Mouse (Mus musculus) adipocyte (in vitro differentiated cells): ENCODE data around the gene Nrtn.

Experiments
- DNase-seq: peaks from one replicate; pipeline ENCODE4 v3.0.0-alpha.2; 2016; ENCODE audit warnings: low spot score

Gene Nrtn

DNA sequence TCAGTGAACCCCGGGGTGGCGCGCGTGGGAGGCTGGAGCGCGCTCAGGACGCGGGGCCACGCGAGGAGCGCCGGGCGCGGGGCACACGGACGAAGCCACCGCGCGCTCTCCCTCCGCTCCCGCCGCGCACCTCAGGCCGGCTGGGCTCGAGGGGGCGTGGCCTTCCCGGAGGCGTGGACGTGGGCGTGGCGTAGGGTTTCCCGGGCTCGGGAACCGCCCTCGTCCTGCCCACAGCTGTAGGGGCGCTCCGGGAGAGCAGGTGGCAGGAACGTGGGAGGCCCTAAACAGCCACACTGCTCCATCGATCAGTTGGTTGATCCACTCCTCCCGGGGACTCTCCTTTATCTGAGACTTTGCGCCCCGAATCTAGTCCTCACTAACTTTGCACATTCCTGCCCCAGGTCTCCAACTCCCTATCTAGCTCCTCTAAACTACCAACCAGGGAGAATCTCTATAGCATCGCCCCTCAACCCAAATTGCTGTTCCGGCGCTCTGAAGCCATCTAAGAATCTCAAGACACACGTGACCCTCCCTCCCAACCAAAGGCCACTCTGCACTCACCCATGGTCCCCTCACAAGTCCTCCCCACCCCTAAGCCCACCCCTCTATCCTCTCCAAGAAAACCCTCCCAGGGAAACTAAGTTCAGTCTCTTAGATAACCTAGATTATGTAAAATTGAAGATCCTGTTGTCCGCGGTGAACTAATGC, at the start of gene Nrtn:
Nrtn (minus strand) TSS at position 115 of the 708 bp plus-strand sequence.
- DNase-seq, result no peak

DNA sequence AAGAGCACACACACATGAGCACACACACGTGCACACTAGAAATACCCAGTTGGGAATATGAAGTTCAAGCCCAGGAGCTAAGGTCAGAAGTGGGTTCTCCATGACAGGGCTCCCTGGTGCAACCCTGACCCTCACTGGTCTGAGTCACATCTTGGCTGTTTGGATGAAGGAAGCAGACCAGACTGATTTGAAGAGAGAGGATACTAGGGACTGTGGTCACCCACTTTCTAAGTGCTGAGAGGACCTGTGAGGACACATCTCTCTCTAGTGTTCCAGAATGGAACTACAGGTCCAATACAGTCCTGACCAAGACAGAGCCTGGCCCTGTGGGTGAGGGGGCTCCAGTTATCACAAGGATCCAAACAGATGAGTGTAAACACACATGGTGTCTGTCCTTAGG, 48.5 kb upstream of the Nrtn start:
- DNase-seq, result no peak

DNA sequence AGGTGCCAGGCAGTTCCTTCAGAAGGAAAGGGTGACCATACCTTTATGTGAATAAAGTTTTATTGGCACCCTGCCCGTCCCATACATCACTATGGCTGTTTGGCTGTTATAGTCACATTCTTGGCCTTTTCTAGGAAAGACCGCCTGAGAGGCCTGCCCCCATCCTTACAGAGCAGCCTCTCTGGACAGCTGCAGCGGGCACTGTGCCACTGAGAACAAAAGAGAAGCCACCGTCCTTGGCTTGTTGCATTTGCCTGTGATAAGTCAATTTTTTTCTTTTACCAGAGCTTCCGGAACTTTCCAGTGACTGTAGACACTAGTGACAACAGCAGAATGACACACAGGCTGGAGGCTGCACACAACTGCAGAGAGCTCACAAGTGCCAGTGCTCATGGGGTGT, 47.6 kb upstream of the Nrtn start:
- no peak for DNase-seq

DNA sequence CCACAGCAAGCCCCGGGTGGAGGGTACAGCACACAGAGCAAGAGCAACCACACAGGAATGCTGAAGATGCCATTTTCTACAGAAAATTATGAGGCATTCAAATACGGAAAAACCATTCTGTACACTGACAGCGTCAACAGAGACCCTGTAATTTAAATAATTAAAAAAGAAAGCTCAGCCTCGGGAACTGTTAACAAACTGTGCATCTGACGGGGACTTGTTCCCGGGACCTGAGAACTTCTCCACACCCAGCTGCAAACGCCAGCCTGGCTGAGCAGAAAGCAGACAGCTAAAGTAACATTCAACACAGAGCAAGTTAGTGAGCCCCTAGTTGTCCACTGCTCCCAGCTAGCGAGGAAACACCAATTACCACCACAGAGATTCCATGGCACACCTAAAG, 44.7 kb upstream of the Nrtn start:
- DNase-seq, result no peak

DNA sequence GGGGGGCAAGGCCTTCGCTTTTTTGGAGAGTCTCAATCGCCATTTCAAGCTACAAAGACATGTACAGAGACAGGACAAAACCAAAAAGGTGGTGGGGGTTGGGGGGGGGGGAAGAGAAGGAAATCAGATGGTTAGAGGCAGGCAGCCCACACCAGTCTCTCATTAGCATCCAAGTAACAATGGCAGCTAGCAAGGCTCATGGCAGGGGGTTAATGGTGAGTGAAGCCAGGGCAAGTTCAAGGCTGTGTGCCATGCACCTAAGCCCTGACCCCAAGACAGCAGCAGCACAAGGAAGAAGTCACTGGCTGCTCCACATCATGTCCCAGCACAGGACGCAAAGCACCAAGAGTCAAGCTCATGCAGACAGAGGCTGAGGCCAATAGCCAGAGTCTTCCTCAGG, 41.9 kb upstream of the Nrtn start:
- DNase-seq, result no peak

DNA sequence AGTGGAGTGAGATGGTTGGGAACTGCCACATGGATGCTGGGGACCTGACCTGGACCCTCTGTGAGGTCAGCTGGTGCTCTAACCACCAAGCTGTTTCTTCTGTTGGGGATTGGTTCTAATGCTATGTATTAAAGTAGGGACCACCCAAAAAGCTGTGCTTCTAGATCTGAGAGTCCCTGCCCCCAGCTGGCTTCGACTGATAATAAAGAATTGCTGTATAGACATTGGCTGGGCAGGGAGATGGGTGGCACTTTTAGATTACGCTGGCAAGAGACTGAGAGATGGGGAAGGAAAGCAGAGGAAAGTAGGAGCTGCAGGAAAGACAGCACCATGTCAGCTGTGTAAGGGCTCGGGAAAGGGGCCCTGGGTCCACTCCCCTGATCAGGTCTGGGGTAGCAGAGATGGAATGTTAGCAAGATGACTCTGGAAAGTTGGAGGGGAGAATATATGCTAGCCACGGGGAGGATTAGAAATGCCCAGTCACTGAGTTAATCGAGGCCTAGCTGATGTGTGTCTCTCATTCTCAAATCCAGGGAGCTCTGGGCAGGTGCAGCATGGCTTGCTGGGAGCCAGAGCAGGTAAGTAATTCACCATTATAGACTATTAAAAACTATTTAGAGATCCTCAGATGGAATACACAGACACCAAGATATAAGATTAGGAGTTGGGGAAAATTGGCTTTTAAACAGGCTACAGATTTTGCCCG, 36.4 kb upstream of the Nrtn start:
- DNase-seq, result no peak

- DNase-seq, result no peak
These were observed 35.3 kb upstream of the Nrtn start for GRCm38 (mm10) chr17:56792588-56792987.

GRCm38 (mm10) chr17:56789286-56789685, 32.0 kb upstream of the Nrtn start:
- DNase-seq, result no peak

- DNase-seq, result no peak
These were observed 31.6 kb upstream of the Nrtn start for GRCm38 (mm10) chr17:56788886-56789285.

GRCm38 (mm10) chr17:56780291-56780978, 23.1 kb upstream of the Nrtn start:
- DNase-seq, result no peak

DNA sequence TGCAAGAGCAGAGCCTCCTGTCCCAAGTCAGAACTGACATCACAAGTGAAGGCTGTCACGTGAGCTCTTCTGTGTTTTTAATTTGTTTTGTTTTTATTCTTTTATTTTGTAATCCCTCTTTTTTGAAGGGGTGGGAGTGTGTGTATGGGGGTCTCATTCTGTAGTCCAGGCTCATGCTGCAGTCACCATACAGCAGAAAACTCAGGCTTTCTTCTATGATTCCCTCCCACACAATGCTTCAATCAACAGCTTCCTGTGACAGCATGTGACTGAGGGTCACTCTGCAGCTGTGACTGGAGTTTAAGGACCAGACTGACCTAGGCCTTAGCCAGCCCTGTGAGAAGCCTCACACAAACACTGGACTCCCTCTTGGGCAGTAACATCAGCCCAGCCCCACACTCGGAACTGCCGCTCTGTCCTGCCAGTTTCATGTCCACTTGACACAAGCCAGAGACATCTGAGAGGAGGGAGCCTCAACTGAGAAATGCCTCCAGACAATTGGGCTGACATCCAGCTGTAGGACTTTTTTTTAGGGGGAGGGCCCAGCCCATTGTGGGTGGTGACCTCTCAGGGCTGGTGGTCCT, 21.5 kb upstream of the Nrtn start:
- DNase-seq, result no peak

GRCm38 (mm10) chr17:56777568-56777967, 20.2 kb upstream of the Nrtn start:
- no peak for DNase-seq

DNA sequence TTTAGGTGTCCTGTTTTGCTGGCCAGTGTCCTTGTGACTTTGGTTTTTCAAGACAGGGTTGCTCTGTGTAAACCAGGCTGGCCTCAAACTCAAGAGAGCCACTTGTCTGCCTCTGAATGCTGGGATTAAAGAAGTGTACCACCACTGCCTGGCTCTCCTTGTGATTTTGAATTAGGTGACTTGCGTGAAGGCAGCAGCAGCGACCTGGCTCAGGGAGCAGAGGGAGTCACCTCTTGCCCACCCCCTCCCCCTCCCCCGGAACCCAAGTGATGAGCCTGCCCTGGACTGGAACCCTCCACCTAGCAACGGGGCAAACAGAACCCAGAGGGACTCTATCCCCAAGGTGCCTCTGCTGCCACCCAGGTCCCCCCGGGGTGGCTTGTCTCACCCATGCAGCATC, 12.6 kb upstream of the Nrtn start, which contains the start of gene Prr22:
Prr22 (plus strand) TSS at position 301 of the 400 bp plus-strand sequence.
- no peak for DNase-seq

DNA sequence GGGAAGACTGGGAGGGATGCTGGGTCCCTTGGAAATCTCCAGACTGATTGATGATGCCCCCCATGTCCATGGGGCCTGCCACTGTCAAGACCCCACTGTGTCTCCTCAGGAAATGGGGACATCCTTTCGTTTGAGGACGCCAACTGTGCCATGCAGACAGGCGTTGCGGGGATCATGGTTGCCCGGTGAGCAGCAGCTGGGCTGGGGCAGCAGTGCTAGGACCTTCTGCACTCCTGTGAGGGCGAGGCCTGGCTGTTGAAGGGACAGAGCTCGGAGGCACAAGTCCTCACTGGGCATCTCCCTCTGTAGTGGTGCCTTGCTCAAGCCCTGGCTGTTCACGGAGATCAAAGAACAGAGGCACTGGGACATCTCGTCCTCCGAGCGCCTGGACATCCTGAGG, 11.6 kb upstream of the Nrtn start:
- DNase-seq, result no peak

DNA sequence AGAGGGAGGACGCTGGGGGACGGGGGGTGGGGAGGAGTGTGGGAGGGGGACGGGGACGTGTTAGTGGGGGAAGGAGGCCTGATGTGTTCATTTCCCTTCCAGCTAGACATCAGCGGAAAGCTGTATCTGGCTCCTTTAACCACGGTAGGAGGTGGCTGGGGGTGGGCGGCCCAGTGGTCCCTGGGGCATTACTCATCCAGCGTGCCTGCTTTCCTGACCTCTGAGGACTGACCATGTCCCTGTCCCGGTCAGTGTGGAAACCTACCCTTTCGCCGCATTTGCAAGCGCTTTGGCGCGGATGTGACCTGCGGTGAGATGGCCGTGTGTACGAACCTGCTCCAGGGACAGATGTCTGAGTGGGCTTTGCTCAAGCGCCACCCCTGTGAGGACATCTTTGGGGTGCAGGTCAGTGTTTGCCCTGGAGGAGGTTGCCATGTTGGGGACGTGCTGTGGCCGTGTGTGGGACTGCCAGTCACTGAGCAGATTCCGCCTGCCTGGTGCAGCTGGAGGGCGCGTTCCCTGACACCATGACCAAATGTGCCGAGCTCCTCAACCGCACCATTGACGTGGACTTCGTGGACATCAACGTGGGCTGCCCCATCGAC, 10.3 kb upstream of the Nrtn start:
- no peak for DNase-seq

- no peak for DNase-seq
These were observed 9.5 kb upstream of the Nrtn start for GRCm38 (mm10) chr17:56766631-56767405.

GRCm38 (mm10) chr17:56765431-56765830, 8.1 kb upstream of the Nrtn start:
- no peak for DNase-seq

GRCm38 (mm10) chr17:56764474-56765354, 7.4 kb upstream of the Nrtn start, which contains the start of gene Dus3l:
Dus3l (plus strand) TSS chr17:56764757.
- DNase-seq, result peak; percentile 95

DNA sequence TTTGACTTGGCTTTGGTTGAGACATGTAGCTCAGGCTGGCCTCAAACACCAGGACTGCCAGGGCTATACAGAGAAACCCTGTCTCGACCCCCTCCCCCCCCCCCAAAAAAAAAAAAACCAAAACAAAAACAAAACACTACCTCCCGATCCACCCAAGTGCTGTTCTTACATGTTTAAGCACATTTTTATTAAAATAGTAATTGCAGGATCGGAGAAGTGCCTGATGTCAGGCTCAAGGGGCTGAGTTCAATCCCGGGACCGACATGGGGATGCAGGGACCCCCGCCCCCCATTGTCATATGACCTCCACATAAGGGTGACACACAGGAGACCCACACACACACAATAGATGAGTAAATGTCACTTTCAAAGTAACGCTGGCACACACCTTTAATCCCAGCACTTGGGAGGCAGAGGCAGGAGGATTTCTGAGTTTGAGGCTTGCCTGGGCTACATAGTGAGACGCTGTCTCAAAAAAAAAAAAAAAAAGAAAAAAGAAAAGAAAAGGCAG, 6.5 kb upstream of the Nrtn start:
- no peak for DNase-seq
